Mouse (Mus musculus) c-Kit-positive CD71-positive TER-119-negative erythroid progenitor cells, embryonic 14.5 days (primary cell): ENCODE data around the gene Ubtf.

Experiments used
- DNase-seq: peaks from one replicate; pipeline ENCODE4 v3.0.0-alpha.2; 2013; ENCODE audit warnings: low read depth

The Ubtf gene

DNA sequence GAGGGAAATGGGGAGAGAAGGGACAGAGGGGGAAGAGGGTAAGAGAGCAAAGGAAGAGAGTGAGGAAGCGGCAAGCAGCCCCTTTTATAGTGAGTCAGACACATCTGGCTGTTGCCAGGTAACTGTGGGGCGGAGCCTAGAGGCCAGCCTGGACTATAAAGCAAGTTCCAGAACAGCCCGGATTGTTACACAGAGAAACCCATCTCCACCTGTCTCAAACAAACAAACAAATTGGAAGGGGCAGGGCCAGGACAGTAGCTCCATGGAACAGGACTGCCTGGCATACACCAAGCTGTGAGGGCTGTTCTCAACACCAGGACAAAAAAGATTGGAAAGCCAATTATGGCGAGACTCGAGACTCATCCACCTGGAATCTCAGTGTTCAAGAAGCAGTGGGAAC lies 27.4 kb upstream of the Ubtf start:
- DNase-seq: no peak

DNA sequence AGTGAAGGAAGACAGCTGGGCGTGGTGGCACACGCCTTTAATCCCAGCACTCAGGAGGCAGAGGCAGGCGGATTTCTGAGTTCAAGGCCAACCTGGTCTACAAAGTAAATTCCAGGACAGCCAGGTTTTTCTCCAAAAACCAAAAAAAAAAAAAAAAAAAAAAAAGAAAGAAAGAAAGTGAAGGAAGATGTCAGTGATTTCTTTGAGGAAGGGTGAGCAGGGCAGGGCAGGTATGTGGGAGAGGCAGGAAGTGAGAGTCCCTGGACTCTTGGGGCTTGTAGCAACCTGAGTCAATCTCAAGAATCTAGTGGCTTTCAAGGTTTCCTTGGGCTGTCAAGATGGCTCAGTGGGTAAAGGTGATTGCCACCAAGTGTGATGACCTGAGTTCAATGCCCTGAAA lies 24.9 kb upstream of the Ubtf start:
- DNase-seq: no peak

DNA sequence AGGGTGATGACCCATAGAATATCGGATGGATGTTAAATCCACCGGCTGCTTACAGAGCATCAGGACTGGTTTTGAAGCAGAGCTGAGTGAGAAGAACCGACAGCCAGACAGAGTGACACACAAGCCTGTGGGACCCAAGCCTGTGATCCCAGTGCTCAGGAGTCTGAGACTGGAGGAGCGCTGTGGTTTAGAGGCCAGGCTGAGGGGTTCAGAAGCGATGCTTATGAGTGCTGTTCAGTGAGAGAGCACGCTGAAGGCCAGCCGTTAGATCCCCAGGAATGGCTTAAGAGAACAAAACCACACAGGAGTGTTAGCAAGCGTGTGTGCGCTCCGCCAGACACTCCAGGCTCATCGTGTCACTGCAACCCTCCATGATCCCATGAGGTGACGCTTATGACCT lies 23.2 kb upstream of the Ubtf start:
- no peak for DNase-seq

DNA sequence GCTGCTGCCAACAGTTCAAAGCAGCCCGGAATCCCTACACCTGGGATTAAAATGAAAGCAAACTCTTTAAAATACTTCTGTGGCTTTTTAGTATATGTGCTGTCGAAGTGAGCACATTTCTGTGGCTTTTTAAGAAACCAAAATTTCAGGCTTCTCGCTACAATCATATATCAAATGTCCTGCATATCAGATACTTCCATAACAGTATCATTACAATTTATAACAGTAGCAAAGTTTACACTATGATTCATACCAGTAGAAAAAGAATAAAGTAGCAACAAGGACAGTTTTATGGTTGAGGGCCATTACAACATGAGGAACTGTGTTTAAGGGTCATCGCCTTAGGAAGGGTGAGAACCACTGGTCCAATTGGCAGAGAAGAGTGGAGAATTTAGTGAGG lies 21.6 kb upstream of the Ubtf start:
- no peak for DNase-seq

DNA sequence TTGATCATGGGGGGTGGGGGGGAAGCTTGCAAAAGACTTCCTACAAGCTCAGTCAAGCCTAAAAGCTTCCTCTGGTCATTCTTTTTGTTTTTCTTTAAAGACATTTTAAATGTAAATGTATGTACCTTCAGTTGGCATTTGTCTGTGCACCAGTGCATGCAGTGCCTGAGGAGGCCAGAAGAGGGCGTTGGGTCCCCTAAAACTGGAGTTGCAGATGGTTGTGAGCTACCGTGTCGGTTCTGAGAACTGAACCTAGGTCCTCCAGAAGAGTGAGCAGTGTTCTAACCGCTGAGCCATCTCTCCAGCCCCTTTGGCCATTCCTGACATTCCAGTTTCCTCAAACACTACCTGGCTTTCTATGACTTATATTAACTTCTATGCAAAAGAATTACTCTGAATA lies 20.1 kb upstream of the Ubtf start:
- no peak for DNase-seq

DNA sequence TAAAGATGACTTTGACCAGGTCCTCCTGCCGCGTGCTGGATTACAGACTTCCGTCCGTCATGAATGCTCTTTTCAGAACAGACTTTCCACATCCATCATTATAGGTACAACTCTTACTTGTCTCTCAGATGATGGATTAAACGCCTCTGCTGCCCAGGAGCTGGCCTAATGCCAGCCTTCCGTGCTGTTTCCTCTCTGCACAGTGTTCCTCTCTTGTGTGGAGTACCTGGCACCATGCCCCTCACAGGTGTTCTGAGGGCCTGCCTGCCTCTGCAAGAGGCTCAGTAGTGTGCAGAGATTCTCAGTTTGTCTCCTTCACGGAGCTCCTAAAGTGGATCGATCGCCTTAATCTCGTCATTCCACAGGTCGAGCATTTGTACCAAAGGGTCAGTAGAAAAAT lies 19.7 kb upstream of the Ubtf start:
- no peak for DNase-seq

DNA sequence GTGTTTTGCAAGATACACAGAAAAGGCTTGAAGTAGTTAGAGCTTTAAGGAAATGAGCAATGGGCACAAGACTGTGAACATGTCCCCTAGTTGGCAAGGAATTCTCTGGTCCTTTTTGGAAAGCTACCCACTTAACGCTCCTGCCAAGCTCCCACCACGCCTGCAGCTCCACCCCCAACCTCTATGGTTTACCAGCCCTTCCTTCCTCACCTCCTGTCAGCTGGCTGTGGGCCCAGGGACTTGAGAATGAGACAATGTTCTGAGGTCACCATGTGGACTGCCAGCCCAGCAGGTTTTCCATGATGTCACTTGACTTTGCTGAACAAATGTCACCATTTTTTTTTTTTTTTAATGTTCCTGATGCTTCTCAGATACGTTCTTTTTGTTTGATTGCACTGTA lies 19.0 kb upstream of the Ubtf start:
- DNase-seq: no peak

DNA sequence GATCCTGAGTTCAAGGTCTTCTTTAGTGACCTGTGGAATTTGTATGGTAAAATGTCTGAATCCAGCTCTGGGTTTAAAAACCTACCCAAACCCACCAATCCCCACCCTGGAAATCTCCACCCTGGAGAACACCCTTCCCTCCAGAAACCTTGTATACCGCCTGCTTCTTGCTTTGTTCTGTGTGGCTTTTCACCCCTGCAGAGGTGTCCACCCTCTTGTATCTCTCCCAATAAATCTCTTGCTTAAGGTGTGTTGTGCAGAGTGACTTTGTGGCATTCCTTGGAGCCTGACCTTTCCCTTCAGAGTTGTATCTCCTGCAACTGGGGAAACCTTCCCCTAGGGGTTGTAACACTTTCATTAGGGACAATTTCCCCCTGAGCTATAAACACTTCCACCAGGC lies 18.4 kb upstream of the Ubtf start:
- no peak for DNase-seq

DNA sequence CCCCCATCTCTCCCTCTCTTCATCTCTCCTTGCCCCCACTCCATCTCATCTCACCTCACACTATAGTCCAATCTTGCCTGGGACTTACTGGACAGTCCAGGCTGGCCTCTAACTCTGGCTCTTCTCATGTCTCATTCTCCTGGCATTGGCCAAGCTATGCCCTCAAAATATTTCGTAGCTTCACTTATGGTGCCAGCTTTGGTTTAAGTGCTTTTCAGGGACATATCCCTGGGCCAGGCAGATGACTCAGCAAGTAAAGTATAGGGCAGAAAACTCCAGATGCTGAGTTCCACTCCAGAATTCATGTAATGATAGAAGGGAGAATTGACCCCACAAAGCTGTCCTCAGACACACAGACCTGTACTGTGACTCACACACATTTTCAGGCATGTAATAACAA lies 16.6 kb upstream of the Ubtf start:
- DNase-seq: no peak

DNA sequence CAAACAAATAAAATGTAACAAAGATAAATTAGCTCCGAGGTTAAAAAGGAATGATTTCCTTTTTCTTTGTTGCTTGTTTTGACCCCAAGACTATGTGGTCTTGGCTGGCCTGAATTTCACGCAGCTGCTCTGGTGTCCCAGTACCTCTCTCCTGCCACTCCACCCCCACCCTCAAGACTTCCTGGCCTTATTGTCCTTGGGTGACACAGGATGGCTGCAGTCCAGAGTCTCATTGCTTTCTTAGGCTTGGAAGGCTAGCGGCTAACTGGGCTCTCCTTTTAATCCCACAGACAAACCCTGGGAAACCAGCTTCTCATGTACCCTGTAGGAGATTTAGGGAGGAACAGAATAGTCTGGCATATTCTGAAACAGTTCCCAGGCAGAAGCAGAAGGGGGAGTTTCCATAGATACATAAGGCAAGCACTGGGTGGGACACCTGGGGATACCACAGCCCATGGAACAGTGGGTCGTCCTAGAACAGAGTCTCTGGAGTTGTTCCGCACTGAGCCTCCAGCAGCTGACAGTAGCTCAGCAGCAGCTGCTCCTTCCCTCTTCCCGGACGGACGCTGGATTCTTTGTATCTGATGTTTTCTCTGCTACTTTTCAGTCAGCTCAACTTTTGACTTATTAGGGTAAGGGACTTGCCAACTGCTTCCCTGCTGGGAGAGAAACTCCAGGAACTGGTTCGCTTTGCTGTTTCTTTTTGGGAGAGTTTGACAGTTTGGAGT lies 15.6 kb upstream of the Ubtf start:
- DNase-seq: no peak

DNA sequence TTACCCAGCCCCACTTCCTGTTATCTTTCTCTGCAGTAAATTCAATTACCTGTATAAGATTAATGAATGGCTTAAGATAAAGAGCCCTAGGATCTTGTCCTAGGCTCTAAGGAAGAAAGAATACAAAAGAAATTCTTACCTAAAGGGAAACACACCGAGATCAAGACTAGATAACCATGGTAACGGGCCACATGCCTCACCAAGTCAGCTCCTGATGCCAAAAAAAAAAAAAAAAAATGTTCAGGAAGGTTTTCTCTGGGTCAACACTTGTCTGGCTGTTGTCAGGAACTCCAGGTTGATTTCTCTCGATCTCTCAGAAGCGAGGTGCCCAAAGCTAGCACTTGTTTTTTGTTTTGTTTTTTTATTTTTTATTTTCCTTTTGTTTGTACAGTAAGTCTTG lies 14.5 kb upstream of the Ubtf start:
- no peak for DNase-seq

DNA sequence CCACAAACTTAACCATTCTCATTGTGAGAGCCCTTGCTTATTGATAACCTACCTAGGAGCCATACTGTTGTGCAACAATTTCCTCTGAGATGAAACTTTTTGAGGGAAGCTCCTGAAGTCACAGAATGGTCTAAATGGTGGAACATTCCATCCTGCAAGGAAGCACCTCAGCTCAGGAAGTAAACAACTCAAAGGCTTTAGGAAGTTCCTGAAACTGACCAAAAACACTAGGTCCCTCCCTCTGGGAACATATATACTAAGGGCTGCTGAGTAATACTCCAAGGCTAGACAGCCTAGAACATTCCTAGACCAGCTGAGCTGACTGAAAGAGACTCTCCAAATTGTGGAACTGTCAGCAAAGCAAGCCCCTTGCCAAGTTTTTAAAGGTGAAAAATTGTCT lies 13.5 kb upstream of the Ubtf start:
- DNase-seq: no peak

DNA sequence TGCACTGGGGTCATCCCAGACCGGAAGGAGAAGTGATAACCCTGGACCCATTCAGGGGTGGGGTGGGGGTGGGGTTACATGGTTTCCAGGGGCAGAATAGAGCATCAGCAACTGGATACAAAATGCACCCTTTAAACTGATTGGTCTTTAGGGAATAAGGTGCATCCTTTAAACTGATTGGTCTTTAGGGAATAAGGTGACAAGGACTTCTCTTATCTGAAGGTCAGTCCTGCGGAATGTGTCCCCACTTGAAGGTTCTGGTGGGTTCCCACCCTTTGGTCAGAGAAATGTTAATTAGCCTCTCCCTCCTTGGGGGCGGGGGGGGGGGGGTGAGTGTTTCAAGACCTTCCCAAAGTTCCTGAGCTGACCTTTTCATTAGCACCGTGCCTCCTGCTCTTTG lies 12.3 kb upstream of the Ubtf start:
- no peak for DNase-seq

DNA sequence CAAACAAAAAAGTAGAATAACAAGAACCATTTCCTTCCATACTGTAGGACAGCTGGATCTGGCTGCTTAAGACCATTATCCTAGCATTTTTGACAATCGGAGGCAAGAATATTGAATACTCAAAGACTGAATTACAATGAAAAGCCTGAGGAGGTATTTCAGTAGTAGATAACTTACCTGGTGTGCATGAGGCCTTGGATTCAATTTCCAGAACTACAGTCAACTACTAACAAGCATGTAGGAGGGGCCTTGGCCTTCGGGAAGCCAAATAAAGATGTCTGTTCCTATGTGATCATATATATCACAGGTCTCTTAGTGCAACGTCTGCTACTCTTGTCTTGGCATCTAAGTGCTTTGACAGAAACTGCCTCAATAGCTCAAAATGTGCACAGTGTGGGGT lies 10.5 kb upstream of the Ubtf start:
- DNase-seq: no peak

DNA sequence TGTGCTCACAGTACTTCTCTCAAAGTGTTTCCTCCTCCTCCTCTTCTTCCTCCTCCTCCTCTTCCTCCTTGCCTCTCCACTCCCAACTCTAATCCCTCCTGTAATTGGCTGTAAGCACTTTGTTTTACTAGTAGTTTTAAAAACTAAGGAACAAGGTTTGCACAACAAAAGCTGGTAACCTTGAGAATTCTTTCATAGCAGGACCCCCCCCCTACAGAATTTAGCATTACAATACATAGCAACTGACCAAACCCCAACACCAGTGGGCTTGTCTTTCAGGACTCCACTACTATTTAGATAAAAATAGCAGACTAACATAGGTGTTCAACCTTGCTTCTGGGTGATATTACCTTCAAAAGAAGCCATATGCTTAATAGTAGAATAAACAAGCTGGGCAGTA lies 10.0 kb upstream of the Ubtf start:
- no peak for DNase-seq

DNA sequence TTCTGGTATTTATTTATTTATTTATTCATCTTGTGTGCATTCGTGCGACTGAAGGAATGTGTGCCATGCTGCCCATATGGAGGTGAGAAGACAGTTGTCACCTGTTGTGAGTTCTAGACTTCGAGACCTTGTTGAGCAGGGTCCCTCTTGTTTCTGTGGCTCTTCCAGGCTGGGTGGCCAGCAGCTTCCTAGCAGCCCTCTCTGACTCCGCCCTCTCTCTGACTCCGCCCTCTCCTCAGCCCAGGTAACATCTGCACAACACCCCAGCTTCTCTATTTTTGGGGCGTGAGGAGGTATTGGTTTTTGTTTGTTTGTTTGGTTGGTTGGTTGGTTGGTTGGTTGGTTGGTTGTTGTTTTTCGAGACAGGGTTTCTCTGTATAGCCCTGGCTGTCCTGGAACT lies 8.3 kb upstream of the Ubtf start:
- DNase-seq: no peak

DNA sequence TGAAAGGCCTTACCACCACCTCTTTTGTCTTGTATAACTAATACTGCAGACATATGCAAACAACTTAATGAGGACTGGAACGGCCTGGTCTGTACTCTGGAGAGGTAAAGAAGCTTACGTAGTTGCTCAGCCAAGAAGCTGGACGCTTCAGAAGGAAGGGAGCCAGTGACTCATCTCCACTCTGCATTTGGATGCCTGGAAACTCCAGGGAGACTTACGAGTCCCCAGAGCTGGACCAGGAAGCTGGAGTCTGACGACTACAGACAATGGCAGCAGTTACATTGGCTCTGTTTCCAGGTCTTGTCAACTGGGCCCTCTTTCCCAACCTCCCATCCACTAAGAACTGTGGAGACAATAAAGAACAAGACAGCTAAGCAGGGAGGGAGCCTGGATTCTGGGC lies 7.7 kb upstream of the Ubtf start:
- DNase-seq: no peak

DNA sequence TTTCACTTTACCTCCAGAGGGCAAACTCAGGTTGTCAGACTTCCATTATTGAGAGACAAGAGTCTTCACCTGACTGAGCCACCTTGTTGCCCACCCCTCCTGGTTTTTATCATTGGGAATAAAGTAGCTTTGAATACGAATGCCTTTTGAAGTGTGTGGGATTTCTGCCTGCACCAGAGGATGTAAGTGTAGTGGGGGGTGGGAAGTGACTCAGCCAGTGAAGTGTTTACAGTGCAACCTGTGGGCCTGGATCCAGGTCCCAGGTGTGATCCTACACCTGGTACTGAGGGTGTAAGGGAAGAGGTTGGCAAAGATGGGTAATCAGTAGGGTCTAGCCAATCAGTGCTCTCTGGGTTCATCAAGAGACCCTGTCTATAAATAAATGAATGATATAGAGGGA lies 4.0 kb upstream of the Ubtf start:
- DNase-seq: no peak

DNA sequence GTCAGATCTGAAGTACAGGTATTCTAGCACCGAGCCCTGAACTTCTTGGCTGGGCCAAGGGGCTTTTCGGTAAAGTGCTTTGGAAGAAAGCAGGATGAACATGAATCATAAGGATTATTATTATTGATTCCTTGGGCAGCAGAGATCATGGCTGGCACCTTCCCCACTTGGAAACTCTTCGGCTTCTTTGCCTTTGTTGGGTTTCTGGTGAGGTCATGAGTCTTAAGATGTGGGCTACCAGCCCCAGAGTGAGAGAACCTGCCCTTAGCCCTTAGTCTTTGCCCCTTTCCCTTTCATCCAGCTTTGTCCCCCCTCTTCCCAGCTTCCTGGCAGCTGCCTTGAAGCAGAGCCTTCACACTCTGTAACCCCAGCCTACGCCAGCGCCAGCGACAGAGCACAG lies 2.4 kb upstream of the Ubtf start:
- no peak for DNase-seq

DNA sequence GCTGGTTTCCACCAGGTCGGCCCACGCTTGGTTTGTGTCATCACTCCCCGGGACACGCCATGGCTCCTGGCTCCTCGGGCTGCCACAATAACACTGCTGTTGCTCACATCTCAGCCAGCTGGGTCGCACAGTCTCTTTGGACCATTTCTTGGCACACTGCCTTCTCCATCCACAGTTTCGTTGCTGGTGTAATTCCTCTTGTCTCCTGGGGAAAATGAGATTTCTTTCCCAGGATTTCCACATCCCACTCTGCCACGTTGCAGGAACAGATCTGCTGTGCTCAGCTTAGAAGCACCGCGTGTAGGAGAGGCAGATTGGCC lies 1.1 kb upstream of the Ubtf start:
- no peak for DNase-seq

DNA sequence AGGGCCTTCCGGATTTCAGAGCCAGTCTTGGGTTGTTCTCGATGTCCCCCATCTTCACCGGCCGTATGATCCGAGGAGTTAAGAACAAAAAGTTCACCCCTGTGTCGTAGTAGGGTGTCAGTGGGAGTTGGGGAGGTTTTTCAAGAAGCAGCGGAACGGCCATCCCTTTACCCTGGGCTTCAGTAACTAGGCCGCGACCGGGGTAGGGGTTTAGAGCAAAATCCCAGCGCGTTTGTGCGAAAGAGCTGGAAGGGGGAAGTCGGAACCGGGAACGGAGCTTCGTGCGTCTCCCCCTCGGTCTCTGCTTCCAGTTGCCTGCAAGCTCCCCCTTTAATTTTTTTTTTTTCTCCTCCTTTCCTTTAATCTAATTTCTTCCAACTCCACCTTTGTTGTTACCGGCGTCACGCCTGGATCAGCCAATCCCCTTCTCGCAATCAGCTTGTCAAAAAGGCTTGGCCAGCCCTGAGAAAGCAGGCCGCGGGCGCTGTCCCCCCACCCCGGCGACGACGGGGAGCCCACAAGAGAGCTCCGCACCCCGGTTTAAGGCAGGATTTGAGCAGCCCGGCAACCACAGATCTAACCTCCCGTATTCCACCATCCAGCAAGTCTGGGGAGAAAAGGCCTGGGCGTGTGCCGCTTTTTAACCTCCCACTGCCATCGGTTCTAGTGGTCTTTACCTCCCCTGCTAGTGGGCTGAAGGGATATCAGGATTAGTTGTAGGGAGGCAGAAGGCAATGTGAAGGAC lies 571 bp upstream of the Ubtf start:
- DNase-seq: peak; percentile 89

DNA sequence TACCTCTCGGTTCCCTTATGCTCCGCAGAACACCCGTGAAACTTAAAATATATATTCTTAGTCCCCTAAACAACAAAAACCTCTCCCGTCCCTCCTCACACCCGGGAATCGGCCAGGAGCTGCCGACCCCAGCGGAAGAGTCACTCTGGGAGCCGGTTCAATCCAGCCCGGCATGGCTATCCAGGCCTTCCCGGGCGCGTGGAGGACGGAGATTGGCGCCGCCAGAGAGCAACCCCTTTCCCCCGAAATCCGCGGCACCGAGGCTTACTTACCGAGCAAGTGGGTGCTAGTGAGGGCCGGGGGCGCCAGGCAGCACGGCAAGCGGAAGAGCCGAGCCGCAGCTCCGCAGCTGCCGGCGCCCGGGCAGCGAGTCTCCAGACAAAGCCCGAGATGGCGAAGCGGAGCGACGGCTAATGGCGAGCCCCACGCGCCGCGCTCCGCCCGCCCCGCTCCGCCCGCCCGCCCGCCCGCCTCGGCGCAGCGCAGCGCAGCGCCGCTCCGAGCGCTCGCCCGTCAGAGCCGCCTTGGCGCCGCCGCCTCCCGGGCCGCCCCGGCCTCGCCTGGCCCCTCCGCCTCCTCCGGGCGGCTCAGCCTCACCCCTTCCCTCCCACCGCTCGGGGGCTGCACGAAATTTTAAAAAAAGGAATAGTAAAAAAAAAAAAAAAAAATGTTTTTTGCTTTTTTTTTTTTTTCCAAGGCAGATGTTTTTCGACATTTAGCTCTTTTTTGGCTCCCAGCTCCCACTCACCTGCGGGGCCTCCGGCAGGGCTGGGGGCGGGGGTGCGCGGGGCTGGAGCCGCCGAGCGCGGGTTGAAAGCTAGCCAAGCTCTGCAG lies 749 bp downstream of the Ubtf start:
- no peak for DNase-seq

DNA sequence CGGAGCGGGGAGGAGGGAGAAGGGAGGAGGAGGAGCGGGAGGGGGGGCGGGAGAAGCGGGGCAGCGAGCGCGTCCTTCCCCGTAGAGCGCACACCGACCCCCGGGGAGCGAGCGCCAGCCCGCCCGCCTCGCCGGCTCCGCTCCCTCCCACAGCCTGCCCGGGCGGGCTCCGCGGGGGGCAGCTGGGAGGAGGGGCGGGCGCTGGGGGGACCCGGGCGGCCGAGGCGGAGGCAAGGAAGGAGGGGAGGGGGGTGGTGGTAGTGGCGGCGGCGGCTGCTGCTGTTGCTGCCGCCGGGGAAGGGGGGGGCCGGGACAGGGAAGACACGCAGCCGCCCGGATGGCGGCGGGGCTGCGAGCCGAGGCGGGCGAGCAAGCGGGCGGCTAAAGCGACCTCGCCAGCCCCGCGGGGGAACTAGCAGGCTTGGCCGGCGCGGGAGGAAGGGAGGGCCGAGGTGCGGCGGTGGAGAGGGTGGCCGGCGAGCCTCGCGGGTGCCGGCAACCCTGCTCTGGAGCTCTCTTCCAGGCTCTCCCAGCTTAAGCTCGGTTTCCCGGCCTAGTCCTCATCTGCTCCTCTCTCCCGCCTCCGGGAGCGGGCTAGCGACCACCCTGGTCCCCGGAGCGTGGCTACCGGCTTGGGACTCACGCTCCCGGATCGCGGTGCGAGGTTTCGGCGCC lies 1.5 kb downstream of the Ubtf start:
- no peak for DNase-seq
